Mouse (Mus musculus): ENCODE measurements at regions not wholly inside any gene's neighbourhood (a gene's known extent, or its start where the extent isn't known, plus 50 kb on each side); places are given as distances from the start of the nearest gene placed in this dataset.

- Histone ChIP-seq H3K27ac (ENCODE audit: insufficient read depth, low read length) (no peak overlapping the region), H3K4me1 (ENCODE audit: control insufficient read depth, insufficient read depth, low read length) (no peaks in the 10 kb centered on the region), H3K4me3 (ENCODE audit: insufficient read depth, low read length) (no peak overlapping the region)
- TF ChIP-seq CTCF (IDR thresholded peaks at IDR 0.05; ENCODE audit: borderline replicate concordance, insufficient read depth, low read length) (no peak), POLR2A (IDR thresholded peaks at IDR 0.05; ENCODE audit: low read depth, low read length) (no peak)
Observed at GRCm38 (mm10) chr15:71162097-71162496, 2672.3 kb upstream of the Gm6569 start.

- no peak for TF ChIP-seq CTCF (IDR thresholded peaks at IDR 0.05; ENCODE audit: borderline replicate concordance, insufficient read depth, low read length)
- no peak for TF ChIP-seq POLR2A (IDR thresholded peaks at IDR 0.05; ENCODE audit: low read depth, low read length)
- no peak overlapping the region for H3K27ac ChIP-seq (ENCODE audit: insufficient read depth, low read length)
- H3K4me3 ChIP-seq (ENCODE audit: insufficient read depth, low read length), result no peak overlapping the region
- no peaks in the 10 kb centered on the region for H3K4me1 ChIP-seq (ENCODE audit: control insufficient read depth, insufficient read depth, low read length)
Observed at GRCm38 (mm10) chr15:71195011-71195739, 2639.2 kb upstream of the Gm6569 start.

- TF ChIP-seq CTCF (IDR thresholded peaks at IDR 0.05; ENCODE audit: borderline replicate concordance, insufficient read depth, low read length) (peak; percentile 59; the same call in 1 of the 2 replicates), POLR2A (IDR thresholded peaks at IDR 0.05; ENCODE audit: low read depth, low read length) (no peak)
- Histone ChIP-seq H3K4me3 (ENCODE audit: insufficient read depth, low read length) (no peak overlapping the region), H3K4me1 (ENCODE audit: control insufficient read depth, insufficient read depth, low read length) (no peaks in the 10 kb centered on the region), H3K27ac (ENCODE audit: insufficient read depth, low read length) (no peak overlapping the region)
Observed at GRCm38 (mm10) chr15:71240647-71241351, 2593.6 kb upstream of the Gm6569 start.

GRCm38 (mm10) chr15:71243539-71243938 lies 2590.8 kb upstream of the Gm6569 start:
- Histone ChIP-seq H3K4me3 (ENCODE audit: insufficient read depth, low read length) (no peak overlapping the region), H3K4me1 (ENCODE audit: control insufficient read depth, insufficient read depth, low read length) (no peaks in the 10 kb centered on the region), H3K27ac (ENCODE audit: insufficient read depth, low read length) (no peak overlapping the region)
- TF ChIP-seq CTCF (IDR thresholded peaks at IDR 0.05; ENCODE audit: borderline replicate concordance, insufficient read depth, low read length), result no peak
- TF ChIP-seq POLR2A (IDR thresholded peaks at IDR 0.05; ENCODE audit: low read depth, low read length), result no peak

- TF ChIP-seq POLR2A (IDR thresholded peaks at IDR 0.05; ENCODE audit: low read depth, low read length) (no peak), CTCF (IDR thresholded peaks at IDR 0.05; ENCODE audit: borderline replicate concordance, insufficient read depth, low read length) (no peak)
- no peak overlapping the region for H3K4me3 ChIP-seq (ENCODE audit: insufficient read depth, low read length)
- no peaks in the 10 kb centered on the region for H3K4me1 ChIP-seq (ENCODE audit: control insufficient read depth, insufficient read depth, low read length)
- H3K27ac ChIP-seq (ENCODE audit: insufficient read depth, low read length), result no peak overlapping the region
Observed at GRCm38 (mm10) chr15:71275876-71276565, 2558.3 kb upstream of the Gm6569 start.

- H3K4me1 ChIP-seq (ENCODE audit: control insufficient read depth, insufficient read depth, low read length), result no peaks in the 10 kb centered on the region
- no peak overlapping the region for H3K4me3 ChIP-seq (ENCODE audit: insufficient read depth, low read length)
- H3K27ac ChIP-seq (ENCODE audit: insufficient read depth, low read length), result no peak overlapping the region
- TF ChIP-seq CTCF (IDR thresholded peaks at IDR 0.05; ENCODE audit: borderline replicate concordance, insufficient read depth, low read length) (no peak), POLR2A (IDR thresholded peaks at IDR 0.05; ENCODE audit: low read depth, low read length) (no peak)
Observed at GRCm38 (mm10) chr15:71276566-71276912, 2557.8 kb upstream of the Gm6569 start.

- H3K4me3 ChIP-seq (ENCODE audit: insufficient read depth, low read length), result no peak overlapping the region
- no peak for TF ChIP-seq CTCF (IDR thresholded peaks at IDR 0.05; ENCODE audit: borderline replicate concordance, insufficient read depth, low read length)
- no peak for TF ChIP-seq POLR2A (IDR thresholded peaks at IDR 0.05; ENCODE audit: low read depth, low read length)
- H3K27ac ChIP-seq (ENCODE audit: insufficient read depth, low read length), result no peak overlapping the region
- H3K4me1 ChIP-seq (ENCODE audit: control insufficient read depth, insufficient read depth, low read length), result no peaks in the 10 kb centered on the region
Observed at GRCm38 (mm10) chr15:71277388-71277787, 2557.0 kb upstream of the Gm6569 start.

- TF ChIP-seq POLR2A (IDR thresholded peaks at IDR 0.05; ENCODE audit: low read depth, low read length), result no peak
- no peak for TF ChIP-seq CTCF (IDR thresholded peaks at IDR 0.05; ENCODE audit: borderline replicate concordance, insufficient read depth, low read length)
- H3K4me1 ChIP-seq (ENCODE audit: control insufficient read depth, insufficient read depth, low read length), result no peaks in the 10 kb centered on the region; the same call in 1 of the 2 replicates
- H3K27ac ChIP-seq (ENCODE audit: insufficient read depth, low read length), result no peak overlapping the region
- no peak overlapping the region for H3K4me3 ChIP-seq (ENCODE audit: insufficient read depth, low read length)
Observed at GRCm38 (mm10) chr15:71283775-71284174, 2550.6 kb upstream of the Gm6569 start.

GRCm38 (mm10) chr15:71302541-71302940 lies 2531.8 kb upstream of the Gm6569 start:
- H3K4me1 ChIP-seq (ENCODE audit: control insufficient read depth, insufficient read depth, low read length), result no peaks in the 10 kb centered on the region
- no peak overlapping the region for H3K4me3 ChIP-seq (ENCODE audit: insufficient read depth, low read length)
- no peak for TF ChIP-seq CTCF (IDR thresholded peaks at IDR 0.05; ENCODE audit: borderline replicate concordance, insufficient read depth, low read length)
- TF ChIP-seq POLR2A (IDR thresholded peaks at IDR 0.05; ENCODE audit: low read depth, low read length), result no peak
- peak overlapping the region; percentile 52; the same call in 1 of the 2 replicates for H3K27ac ChIP-seq (ENCODE audit: insufficient read depth, low read length)

GRCm38 (mm10) chr15:71310230-71310629 lies 2524.1 kb upstream of the Gm6569 start:
- H3K4me3 ChIP-seq (ENCODE audit: insufficient read depth, low read length), result no peak overlapping the region
- TF ChIP-seq CTCF (IDR thresholded peaks at IDR 0.05; ENCODE audit: borderline replicate concordance, insufficient read depth, low read length), result no peak
- no peak for TF ChIP-seq POLR2A (IDR thresholded peaks at IDR 0.05; ENCODE audit: low read depth, low read length)
- H3K4me1 ChIP-seq (ENCODE audit: control insufficient read depth, insufficient read depth, low read length), result no peaks in the 10 kb centered on the region

More at GRCm38 (mm10) chr15:71310230-71310629, 2524.1 kb upstream of the Gm6569 start:
- H3K27ac ChIP-seq (ENCODE audit: insufficient read depth, low read length), result no peak overlapping the region
